Mouse (Mus musculus): ENCODE measurements around the gene Diaph2. TPM values are rescaled to one million over a fixed set of nuclear protein-coding genes. Genes with fewer than 3 reads are reported as not detected.

Gene Diaph2
- total and polyA plus RNA-seq, 2 experiments: 3.2 to 13.3 TPM

GRCm38 (mm10) chrX:130408985-130409384 is 659.4 kb downstream of the Diaph2 start:
- no peak for TF ChIP-seq CTCF (IDR thresholded peaks at IDR 0.05; ENCODE audit: low read depth, low read length)
- TF ChIP-seq POLR2A (IDR thresholded peaks at IDR 0.05; ENCODE audit: extremely low read depth, insufficient read depth, low read length): no peak
- no peaks in the 10 kb centered on the region for H3K4me1 ChIP-seq (ENCODE audit: control insufficient read depth, insufficient read depth, low read length)
- WGBS: 70% methylated on average over 1 of the region's 1 CpGs

GRCm38 (mm10) chrX:130423134-130423533 is 673.6 kb downstream of the Diaph2 start:
- Histone ChIP-seq H3K4me1 (ENCODE audit: control insufficient read depth, insufficient read depth, low read length) (no peaks in the 10 kb centered on the region), H3K27me3 (ENCODE audit: control insufficient read depth, insufficient read depth, low read length) (no peaks in the 10 kb centered on the region), H3K27ac (replicated peaks; ENCODE audit: insufficient read depth, low read depth, low read length) (no peak overlapping the region), H3K36me3 (ENCODE audit: control insufficient read depth, insufficient read depth, low read length) (no peaks in the 10 kb centered on the region), H3K4me3 (ENCODE audit: insufficient read depth, low read depth, low read length) (no peak overlapping the region), H3K79me2 (ENCODE audit: control insufficient read depth, insufficient read depth, low read length) (no peaks in the 10 kb centered on the region), H3K9ac (ENCODE audit: low read depth, low read length) (no peak overlapping the region)
- TF ChIP-seq POLR2A (IDR thresholded peaks at IDR 0.05; ENCODE audit: extremely low read depth, insufficient read depth, low read length) (no peak), CTCF (IDR thresholded peaks at IDR 0.05; ENCODE audit: low read depth, low read length) (no peak)
- 92% methylated on average over 2 of the region's 2 CpGs for WGBS
- no peak for DNase-seq (ENCODE audit: extremely low read depth, low read depth, low spot score)

More at GRCm38 (mm10) chrX:130408985-130409384, 659.4 kb downstream of the Diaph2 start:
- Histone ChIP-seq H3K4me3 (ENCODE audit: insufficient read depth, low read depth, low read length) (no peak overlapping the region), H3K79me2 (ENCODE audit: control insufficient read depth, insufficient read depth, low read length) (no peaks in the 10 kb centered on the region), H3K9ac (ENCODE audit: low read depth, low read length) (no peak overlapping the region), H3K27ac (replicated peaks; ENCODE audit: insufficient read depth, low read depth, low read length) (no peak overlapping the region), H3K27me3 (ENCODE audit: control insufficient read depth, insufficient read depth, low read length) (no peaks in the 10 kb centered on the region), H3K36me3 (ENCODE audit: control insufficient read depth, insufficient read depth, low read length) (no peaks in the 10 kb centered on the region)
- DNase-seq (ENCODE audit: extremely low read depth, low read depth, low spot score): no peak

- no peaks in the 10 kb centered on the region for H3K79me2 ChIP-seq (ENCODE audit: control insufficient read depth, insufficient read depth, low read length)
- no peaks in the 10 kb centered on the region for H3K36me3 ChIP-seq (ENCODE audit: control insufficient read depth, insufficient read depth, low read length)
- H3K27me3 ChIP-seq (ENCODE audit: control insufficient read depth, insufficient read depth, low read length): no peaks in the 10 kb centered on the region
- no peak overlapping the region for H3K9ac ChIP-seq (ENCODE audit: low read depth, low read length)
- no peak overlapping the region for H3K27ac ChIP-seq (replicated peaks; ENCODE audit: insufficient read depth, low read depth, low read length)
- no peak for TF ChIP-seq CTCF (IDR thresholded peaks at IDR 0.05; ENCODE audit: low read depth, low read length)
- no peak for TF ChIP-seq POLR2A (IDR thresholded peaks at IDR 0.05; ENCODE audit: extremely low read depth, insufficient read depth, low read length)
- 84% methylated on average over 4 of the region's 4 CpGs for WGBS
- H3K4me3 ChIP-seq (ENCODE audit: insufficient read depth, low read depth, low read length): no peak overlapping the region
- no peak for DNase-seq (ENCODE audit: extremely low read depth, low read depth, low spot score)
- H3K4me1 ChIP-seq (ENCODE audit: control insufficient read depth, insufficient read depth, low read length): no peaks in the 10 kb centered on the region
These were observed 702.4 kb downstream of the Diaph2 start for GRCm38 (mm10) chrX:130451822-130452487.

GRCm38 (mm10) chrX:130452488-130452823 is 702.9 kb downstream of the Diaph2 start:
- Histone ChIP-seq H3K4me3 (ENCODE audit: insufficient read depth, low read depth, low read length) (no peak overlapping the region), H3K4me1 (ENCODE audit: control insufficient read depth, insufficient read depth, low read length) (no peaks in the 10 kb centered on the region), H3K9ac (ENCODE audit: low read depth, low read length) (no peak overlapping the region), H3K27me3 (ENCODE audit: control insufficient read depth, insufficient read depth, low read length) (no peaks in the 10 kb centered on the region), H3K27ac (replicated peaks; ENCODE audit: insufficient read depth, low read depth, low read length) (no peak overlapping the region), H3K79me2 (ENCODE audit: control insufficient read depth, insufficient read depth, low read length) (no peaks in the 10 kb centered on the region), H3K36me3 (ENCODE audit: control insufficient read depth, insufficient read depth, low read length) (no peaks in the 10 kb centered on the region)
- WGBS: 96% methylated on average over 4 of the region's 4 CpGs
- TF ChIP-seq CTCF (IDR thresholded peaks at IDR 0.05; ENCODE audit: low read depth, low read length): no peak
- DNase-seq (ENCODE audit: extremely low read depth, low read depth, low spot score): no peak

GRCm38 (mm10) chrX:130473133-130473532 is 723.6 kb downstream of the Diaph2 start:
- H3K27ac ChIP-seq (replicated peaks; ENCODE audit: insufficient read depth, low read depth, low read length): no peak overlapping the region
- no peak overlapping the region for H3K4me3 ChIP-seq (ENCODE audit: insufficient read depth, low read depth, low read length)
- DNase-seq (ENCODE audit: extremely low read depth, low read depth, low spot score): no peak
- H3K79me2 ChIP-seq (ENCODE audit: control insufficient read depth, insufficient read depth, low read length): no peaks in the 10 kb centered on the region
- no peak overlapping the region for H3K9ac ChIP-seq (ENCODE audit: low read depth, low read length)
- H3K36me3 ChIP-seq (ENCODE audit: control insufficient read depth, insufficient read depth, low read length): no peaks in the 10 kb centered on the region
- H3K4me1 ChIP-seq (ENCODE audit: control insufficient read depth, insufficient read depth, low read length): no peaks in the 10 kb centered on the region
- TF ChIP-seq POLR2A (IDR thresholded peaks at IDR 0.05; ENCODE audit: extremely low read depth, insufficient read depth, low read length): no peak
- TF ChIP-seq CTCF (IDR thresholded peaks at IDR 0.05; ENCODE audit: low read depth, low read length): no peak
- H3K27me3 ChIP-seq (ENCODE audit: control insufficient read depth, insufficient read depth, low read length): no peaks in the 10 kb centered on the region
- 55% methylated on average over 2 of the region's 2 CpGs for WGBS

- 100% methylated on average over 1 of the region's 1 CpGs for WGBS
- H3K4me3 ChIP-seq (ENCODE audit: insufficient read depth, low read depth, low read length): no peak overlapping the region
- H3K4me1 ChIP-seq (ENCODE audit: control insufficient read depth, insufficient read depth, low read length): no peaks in the 10 kb centered on the region
- H3K27me3 ChIP-seq (ENCODE audit: control insufficient read depth, insufficient read depth, low read length): no peaks in the 10 kb centered on the region
- H3K36me3 ChIP-seq (ENCODE audit: control insufficient read depth, insufficient read depth, low read length): no peaks in the 10 kb centered on the region
- H3K27ac ChIP-seq (replicated peaks; ENCODE audit: insufficient read depth, low read depth, low read length): no peak overlapping the region
- H3K79me2 ChIP-seq (ENCODE audit: control insufficient read depth, insufficient read depth, low read length): no peaks in the 10 kb centered on the region
- no peak for TF ChIP-seq POLR2A (IDR thresholded peaks at IDR 0.05; ENCODE audit: extremely low read depth, insufficient read depth, low read length)
- TF ChIP-seq CTCF (IDR thresholded peaks at IDR 0.05; ENCODE audit: low read depth, low read length): no peak
- H3K9ac ChIP-seq (ENCODE audit: low read depth, low read length): no peak overlapping the region
- no peak for DNase-seq (ENCODE audit: extremely low read depth, low read depth, low spot score)
These were observed 731.3 kb downstream of the Diaph2 start for GRCm38 (mm10) chrX:130480877-130481276.

All from liver, adult 2 months (tissue).